Mouse (Mus musculus) olfactory bulb, adult 2 months (tissue): ENCODE measurements around the gene Sirt2.

Experiments used
- CTCF ChIP-seq: fragments of 200-500 bp; IDR thresholded peaks from 2 replicates; pipeline ENCODE4 v1.5.1; 2012; ENCODE audit warnings: low read depth, mild to moderate bottlenecking, low read length, moderate library complexity; ENCODE audit not compliant: insufficient read depth
- POLR2A ChIP-seq: fragments of 200-500 bp; IDR thresholded peaks from 2 replicates; pipeline ENCODE4 v1.6.1; 2012; ENCODE audit warnings: mild to moderate bottlenecking, low read depth, low read length, moderate library complexity; ENCODE audit not compliant: insufficient read depth

- no peak for TF ChIP-seq POLR2A
- TF ChIP-seq CTCF: no peak
Measured at GRCm38 (mm10) chr7:28819571-28819970, 53.0 kb downstream of the Sirt2 start.
